Mouse (Mus musculus): Measurements from ENCODE around the gene Serpine1. TPM values are rescaled to one million over a fixed set of nuclear protein-coding genes. Genes with fewer than 3 reads are reported as not detected.
A peak's percentile ranks its signal among the peaks of the same experiment; 100 is the strongest.

Serpine1 gene
- total RNA-seq, 2 experiments from 2014 or later = 4.9 to 5.5 TPM

DNA sequence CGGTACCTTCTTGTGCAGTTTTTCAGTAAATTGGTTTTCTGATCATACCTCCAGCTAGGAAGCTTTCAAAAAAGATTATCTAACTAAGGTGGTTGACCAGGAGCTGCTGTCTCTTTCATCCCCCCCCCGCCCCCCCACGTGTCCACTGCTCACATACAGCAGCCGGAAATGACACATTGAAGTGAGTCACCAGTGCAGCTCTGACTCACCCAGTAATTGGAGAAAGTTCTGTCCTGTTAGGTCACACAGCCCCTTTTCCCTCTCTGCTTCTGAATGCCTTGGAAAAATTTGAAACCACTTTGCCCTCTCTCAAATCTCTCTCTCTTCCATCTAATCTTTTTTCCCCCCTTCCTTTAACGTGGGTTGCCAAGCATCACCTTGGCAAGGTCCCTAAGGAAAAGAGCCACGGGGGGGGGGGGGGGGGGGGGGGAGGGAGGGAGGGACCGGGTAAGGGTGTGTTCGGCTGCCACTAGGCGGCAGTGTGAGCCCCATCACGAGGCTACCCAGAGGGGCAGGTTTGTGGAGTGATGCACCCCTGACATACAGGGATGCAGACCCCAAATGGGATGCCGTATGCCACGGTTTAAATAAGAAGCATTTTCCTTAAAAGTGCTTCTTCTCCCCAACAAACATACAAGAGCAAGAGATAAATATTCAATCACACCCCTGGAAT, 10.1 kb downstream of the Serpine1 start:
- DNase-seq (ENCODE audit: low spot score) = peak; percentile 64

GRCm38 (mm10) chr5:137054873-137055272, 17.2 kb downstream of the Serpine1 start:
- no peak for DNase-seq (ENCODE audit: low spot score)

GRCm38 (mm10) chr5:137054299-137054698, 17.8 kb downstream of the Serpine1 start:
- DNase-seq (ENCODE audit: low spot score) = no peak

- DNase-seq (ENCODE audit: low spot score) = no peak
These were observed 20.1 kb downstream of the Serpine1 start for GRCm38 (mm10) chr5:137051914-137052505.

GRCm38 (mm10) chr5:137051125-137051524, 20.9 kb downstream of the Serpine1 start:
- DNase-seq (ENCODE audit: low spot score) = no peak

DNA sequence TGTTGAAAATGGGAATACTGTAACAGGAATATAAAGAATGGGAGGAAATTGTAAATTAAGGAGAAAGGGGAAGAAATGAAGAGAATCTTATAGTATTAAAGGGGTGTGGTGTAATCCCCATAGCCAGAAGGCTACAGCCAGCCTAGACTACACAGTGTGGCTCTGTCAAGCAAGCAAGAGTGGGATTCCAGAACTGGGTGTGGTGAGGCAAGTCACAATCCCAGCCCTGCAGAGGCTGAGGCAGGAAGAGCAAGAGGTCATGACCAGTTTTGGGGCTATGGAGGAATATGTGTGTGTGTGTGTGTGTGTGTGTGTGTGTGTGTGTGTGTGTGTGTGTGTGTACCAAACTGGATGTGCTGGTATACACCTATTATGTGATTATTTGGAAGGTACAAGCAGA, 25.1 kb downstream of the Serpine1 start:
- no peak for DNase-seq (ENCODE audit: low spot score)

DNA sequence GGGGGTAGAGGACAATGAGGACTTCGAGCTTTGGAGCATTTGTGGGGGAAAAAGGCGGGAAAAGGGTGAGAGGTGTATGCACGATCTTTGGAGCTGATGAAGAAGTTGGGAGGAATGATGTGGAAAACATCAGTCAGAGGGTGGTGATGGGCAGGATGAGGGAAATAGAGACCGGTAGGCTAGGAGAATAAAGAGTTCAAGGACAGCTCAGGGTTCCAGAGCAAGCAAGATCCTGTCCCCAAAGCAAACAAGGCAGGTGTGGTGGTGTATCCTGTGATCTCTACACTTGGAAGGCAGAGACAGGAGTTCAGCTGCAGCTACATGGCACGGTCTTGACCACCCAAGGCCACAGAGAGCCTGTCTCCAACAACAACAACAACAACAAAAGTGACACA, 25.7 kb downstream of the Serpine1 start:
- no peak for DNase-seq (ENCODE audit: low spot score)

DNA sequence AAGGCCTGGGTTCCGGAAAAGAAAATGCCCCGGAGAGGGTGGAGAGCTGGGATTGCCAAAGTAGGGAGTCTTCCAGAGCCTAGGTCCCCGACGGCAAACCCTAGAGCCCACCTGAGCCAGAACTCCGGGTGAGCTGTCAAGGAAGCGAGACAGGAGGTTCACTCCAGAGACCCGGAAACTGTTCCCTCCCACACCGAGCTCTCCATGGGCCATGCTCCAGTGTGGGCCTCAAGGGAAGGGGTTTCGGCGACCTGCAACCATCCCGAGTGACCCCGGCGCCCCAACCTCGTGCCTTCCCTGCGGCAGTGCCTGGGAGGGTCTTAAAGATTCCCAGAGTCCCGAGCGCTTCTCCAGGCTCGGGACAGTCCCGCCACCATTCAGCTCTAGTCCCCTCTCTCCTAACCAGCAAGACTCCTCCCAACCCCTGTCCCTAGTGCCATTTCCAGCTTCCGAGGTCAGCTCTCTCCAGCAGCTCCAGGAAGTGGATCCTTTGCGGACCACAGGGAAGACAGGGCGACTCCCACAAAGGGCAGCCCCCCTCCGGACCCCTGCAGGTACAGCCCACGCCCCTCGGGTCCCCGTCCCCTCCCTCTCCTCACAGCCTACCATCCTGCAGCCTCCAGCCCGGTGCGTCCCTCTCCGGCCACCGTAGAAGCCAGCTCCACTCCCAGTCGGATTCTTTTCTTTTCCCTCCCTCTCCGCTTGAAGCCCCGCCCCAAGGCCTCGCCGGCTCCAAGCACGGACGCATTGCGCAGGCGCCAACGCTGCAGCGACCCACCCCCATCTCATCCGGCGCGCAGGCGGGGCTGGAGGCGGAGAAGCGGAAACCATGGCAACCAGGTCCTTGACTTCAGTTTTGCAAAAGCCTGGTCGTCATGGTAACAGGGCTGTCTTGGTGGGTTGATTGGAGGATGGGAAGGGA, 26.4 kb downstream of the Serpine1 start, which contains the start of gene Ap1s1:
Gene Ap1s1 (minus strand): TSS at position 734 of the 922 bp plus-strand sequence.
- DNase-seq (ENCODE audit: low spot score) = peak; percentile 95

GRCm38 (mm10) chr5:137043997-137044396, 28.1 kb downstream of the Serpine1 start:
- DNase-seq (ENCODE audit: low spot score) = no peak

GRCm38 (mm10) chr5:137041442-137041841, 30.6 kb downstream of the Serpine1 start:
- DNase-seq (ENCODE audit: low spot score) = no peak

DNA sequence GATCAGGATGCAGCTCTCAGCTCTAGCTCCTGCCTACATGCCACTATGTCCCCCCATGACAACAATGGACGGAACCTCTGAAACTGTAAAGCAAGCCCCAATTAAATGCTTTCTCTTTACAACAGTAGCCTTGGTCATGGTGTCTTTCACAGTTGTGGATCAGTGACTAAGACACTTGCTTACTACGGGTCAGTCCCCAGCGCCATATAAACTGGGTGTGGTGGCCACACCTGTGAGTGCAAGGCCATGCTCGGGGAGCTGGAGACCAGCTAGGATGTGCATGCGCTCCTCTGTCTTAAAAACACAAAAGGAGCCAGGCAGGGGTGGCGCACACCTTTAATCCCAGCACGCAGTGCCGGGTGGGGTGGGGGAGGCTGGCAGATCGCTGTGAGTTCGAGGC, 32.6 kb downstream of the Serpine1 start:
- DNase-seq (ENCODE audit: low spot score) = no peak

GRCm38 (mm10) chr5:137036211-137036610, 35.9 kb downstream of the Serpine1 start:
- DNase-seq (ENCODE audit: low spot score) = no peak

DNA sequence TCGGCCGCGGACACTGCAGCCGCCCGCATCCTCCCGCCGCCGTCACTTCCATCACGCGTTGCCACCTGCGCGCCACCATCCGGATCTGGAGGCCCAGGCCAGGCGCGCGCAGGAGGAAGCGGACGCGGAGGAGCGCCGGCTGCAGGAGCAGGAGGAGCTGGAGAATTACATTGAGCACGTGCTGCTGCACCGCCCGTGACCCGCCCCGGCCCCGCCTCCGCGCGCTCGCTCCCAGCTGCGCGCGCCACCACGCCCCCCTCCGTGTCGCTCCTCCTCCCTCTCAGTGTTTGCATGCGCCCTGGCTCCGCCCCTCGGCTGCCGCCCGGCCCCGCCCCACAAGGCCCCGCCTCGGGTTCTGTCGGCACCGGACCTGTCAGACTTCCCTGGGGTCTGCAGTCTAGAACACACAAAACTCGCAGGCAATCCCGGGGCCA, 39.4 kb downstream of the Serpine1 start:
- peak; percentile 81 for DNase-seq (ENCODE audit: low spot score)

DNA sequence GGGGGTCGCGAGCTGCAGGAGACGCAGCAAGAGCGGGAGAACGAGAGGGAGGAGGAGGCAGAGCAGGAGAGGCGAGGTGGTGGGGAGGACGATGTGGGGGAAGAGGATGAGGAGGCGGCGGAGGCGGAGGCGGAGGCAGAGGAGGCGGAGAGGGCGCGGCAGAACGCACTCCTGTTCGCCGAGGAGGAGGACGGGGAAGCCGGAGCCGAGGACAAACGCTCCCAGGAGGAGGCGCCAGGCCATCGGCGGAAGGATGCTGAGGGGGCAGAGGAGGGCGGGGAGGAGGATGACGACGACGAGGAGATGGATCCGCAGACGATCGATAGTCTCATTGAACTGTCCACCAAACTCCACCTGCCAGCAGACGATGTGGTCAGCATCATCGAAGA, 40.0 kb downstream of the Serpine1 start:
- DNase-seq (ENCODE audit: low spot score) = no peak

GRCm38 (mm10) chr5:137031076-137032032, 40.7 kb downstream of the Serpine1 start:
- no peak for DNase-seq (ENCODE audit: low spot score)

GRCm38 (mm10) chr5:137030416-137030810, 41.7 kb downstream of the Serpine1 start:
- no peak for DNase-seq (ENCODE audit: low spot score)

DNA sequence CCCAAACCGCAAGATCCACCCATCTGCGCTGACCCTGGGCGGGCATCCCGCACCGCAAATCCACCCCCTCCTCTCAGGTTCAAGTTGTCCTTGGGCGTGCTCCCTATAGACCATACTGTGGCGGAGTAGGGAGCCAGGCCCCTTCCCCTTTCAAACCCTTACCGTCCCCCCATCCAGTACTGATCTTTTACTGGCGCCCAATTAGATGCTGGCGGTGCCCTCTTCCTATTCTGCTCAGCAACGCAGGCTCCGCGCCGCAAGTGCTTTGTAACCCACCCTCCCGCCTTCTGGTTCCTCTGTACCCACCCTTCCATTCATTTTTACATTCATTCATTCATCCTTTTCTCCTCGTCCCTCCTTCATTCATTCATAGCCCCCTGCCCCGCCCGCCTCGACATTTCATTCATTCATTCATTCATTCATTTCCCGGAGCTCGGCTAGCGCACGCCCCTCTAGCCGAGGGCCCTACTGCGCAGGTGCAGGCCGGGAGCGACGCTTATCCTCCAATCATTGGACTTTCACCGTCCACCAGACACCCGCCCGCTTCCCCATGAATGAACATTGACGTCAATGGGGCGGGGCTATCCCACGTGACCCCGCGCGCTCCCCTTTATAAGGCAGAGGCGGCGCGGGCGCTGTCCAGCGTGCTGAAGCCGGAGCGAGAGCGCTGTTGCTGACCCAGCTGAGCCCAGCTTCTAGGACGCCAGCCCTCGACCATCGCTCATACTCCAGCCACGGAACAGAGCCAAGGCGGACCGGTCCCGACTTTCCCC, 42.2 kb downstream of the Serpine1 start:
- DNase-seq (ENCODE audit: low spot score) = peak; percentile 94

DNA sequence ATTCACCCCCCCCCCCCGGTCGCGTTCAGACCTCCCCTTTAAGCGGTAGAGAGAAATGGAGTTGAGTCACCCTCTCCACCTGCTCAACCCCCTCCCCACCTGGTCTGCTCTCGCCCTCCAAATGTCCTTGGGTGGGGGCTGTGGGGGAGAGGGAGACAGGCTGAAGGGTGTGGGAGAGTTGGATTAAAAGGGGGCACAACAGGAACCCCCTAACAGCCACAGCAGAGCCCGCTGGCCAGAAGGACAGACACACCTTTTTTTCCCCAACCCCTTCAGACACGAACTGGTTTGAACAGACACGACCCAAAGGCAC, 42.8 kb downstream of the Serpine1 start:
- no peak for DNase-seq (ENCODE audit: low spot score)

DNA sequence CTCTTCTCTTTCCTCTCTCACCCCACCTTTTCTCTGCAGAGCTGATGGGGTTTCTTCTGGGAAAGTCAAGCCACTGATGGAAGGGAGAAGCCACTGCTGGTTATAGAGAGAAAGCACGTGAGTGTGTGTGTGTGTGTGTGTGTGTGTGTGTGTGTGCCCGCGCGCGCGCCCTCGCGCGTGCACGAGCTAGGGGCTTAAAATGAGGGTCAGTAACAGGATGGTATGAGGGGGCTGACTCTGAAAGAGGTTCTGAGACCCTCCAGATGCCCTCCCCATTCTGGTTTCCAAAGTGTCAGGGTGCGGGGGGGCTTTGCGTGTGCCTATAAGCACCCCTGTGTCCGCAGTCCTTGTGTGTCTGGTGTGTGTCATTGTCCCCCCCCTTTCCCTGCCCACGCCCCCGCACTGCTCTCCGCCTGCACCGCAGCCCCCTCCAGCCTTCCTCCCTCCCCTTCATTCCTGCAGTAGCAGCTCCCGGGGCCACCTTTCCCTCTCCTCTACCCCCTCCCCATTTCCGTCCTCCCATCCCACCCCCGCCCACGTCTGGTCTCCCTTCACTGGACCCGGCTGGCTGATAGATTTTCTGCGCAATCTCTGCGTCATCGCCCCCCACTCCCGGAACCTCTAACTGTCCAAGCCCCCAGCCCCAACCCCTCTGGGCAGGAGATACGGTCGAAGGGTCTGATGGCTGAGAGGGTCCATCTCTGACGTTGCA, 43.4 kb downstream of the Serpine1 start:
- no peak for DNase-seq (ENCODE audit: low spot score)

DNA sequence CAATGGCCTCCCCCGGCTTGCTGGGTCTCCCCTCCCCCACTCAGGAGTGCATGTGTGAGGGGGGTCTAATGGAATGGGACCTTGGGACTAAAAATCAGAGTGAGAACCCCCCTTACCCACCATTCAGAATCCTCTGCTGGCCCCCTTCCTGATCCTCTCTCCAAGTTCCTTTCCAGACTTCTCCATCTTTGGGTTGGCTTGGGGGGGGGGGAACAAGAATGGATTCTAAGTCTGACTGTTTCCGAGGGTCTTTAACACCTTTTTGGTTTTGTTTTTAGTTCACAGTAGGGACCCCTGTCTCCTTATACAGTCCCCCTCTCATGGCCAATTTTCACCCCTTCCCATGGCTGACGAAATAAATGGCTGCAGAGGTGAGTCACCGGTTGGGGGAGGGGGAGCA, 46.0 kb downstream of the Serpine1 start, which contains the start of gene Vgf:
Gene Vgf (plus strand): TSS at position 301 of the 400 bp plus-strand sequence.
- no peak for DNase-seq (ENCODE audit: low spot score)

Measured in gastrocnemius, adult 18-20 months (tissue).